Comparison of ENCODE assay signal across 28 mouse cellular contexts in the genomic region with DNA sequence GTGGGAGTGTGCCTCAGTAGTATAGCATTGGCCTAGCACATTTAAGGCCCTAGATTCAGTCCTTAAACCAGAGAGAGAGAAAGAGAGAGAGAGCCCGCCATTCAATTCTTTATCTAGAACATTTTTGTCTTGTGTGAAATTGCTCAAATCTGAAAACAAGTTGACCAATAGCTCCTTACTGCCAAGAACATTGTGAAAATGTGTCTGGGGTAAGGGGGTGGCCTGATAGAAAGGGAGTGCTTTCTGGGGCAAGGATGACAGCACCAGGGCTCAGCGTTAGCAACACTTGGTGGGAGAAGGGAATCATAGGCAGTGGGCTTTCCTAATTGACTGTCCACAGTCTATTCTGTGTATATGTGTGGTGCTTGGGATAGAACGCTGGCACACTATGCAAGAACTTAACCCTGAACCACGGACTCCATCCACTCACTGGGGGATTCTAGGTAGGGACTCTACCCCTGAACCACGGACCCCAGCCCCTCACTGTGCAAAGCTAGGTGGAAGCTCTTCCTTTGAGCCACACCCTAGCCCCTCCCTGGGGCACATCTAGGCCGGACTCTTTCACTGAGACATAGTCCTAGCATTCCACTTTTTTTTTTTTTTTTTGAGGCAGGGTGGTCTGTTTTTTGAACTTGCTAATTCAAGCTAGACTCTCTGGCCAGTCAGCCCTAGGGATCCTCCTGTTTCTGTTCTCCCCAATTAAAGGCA. TPM values are rescaled to one million over a fixed set of nuclear protein-coding genes. Genes with fewer than 3 reads are reported as not detected.
DNase-seq lines count a peak whose midpoint lies in the region; ATAC-seq and TF ChIP-seq lines count a peak whose summit lies in the region.
"Had no signal": no experiment of that assay in that cellular context is flagged by ENCODE, and none has a peak within 500 bp of the region (broad histone marks: within the 10 kb centered on the region; RNA-seq: fewer than 3 reads in every experiment).

No protein-coding gene starts in this region.

- no peaks in the 10 kb centered on the region for H3K27me3 ChIP-seq in kidney, embryonic 15.5 days
- H3K27me3 ChIP-seq: heart, embryonic 12.5 days; intestine, embryonic 15.5 days; limb, embryonic 15.5 days; midbrain, embryonic 15.5 days had no signal

- no peak overlapping the region for H3K4me2 ChIP-seq in kidney, embryonic 15.5 days
- H3K4me2 ChIP-seq: heart, embryonic 12.5 days; intestine, embryonic 15.5 days; limb, embryonic 15.5 days; lung, embryonic 14.5 days; midbrain, embryonic 15.5 days had no signal

- 0 out of 2 replicates have a peak, but pooled peaks have one; percentile 58 for ATAC-seq in kidney, embryonic 15.5 days (replicated peaks; ENCODE audit: low FRiP score)
- 0 out of 2 replicates have a peak, but pooled peaks have one; percentile 13 for ATAC-seq in megakaryocyte progenitor cell, adult 5-6 weeks (replicated peaks; ENCODE audit: poor library complexity)
- no peak for ATAC-seq in erythroblast, adult 5-6 weeks (replicated peaks; ENCODE audit: low FRiP score, poor library complexity, severe bottlenecking)
- ATAC-seq: activated CD4-positive, CD25-positive, alpha-beta regulatory T cell, adult 4 months; forebrain, postnatal 0 days; hindbrain, embryonic 16.5 days; midbrain, embryonic 15.5 days had no signal

- DNase-seq in kidney, adult 8-10 months, result no peak
- DNase-seq in lung, postnatal 10 days, result peak; percentile 21
- no peak for DNase-seq in lung, postnatal 4 days
- DNase-seq: cerebellum, adult 9-10 months; forebrain, postnatal 0 days; gastrocnemius, postnatal 14 days; heart, adult 18-20 months; heart, postnatal 10 days; kidney, postnatal 10 days; left cerebral cortex, postnatal 4 days; lung, embryonic 14.5 days; thymus, postnatal 25 days had no signal

- H3K4me3 ChIP-seq in kidney, embryonic 15.5 days (replicated peaks), result no peak overlapping the region
- H3K4me3 ChIP-seq in bone marrow, adult 2 months (replicated peaks; ENCODE audit: control insufficient read depth, low read depth, low read length), result no peak overlapping the region
- H3K4me3 ChIP-seq: forebrain, embryonic 10.5 days; heart, embryonic 12.5 days; hindbrain, embryonic 10.5 days; intestine, embryonic 15.5 days; limb, embryonic 15.5 days; midbrain, embryonic 15.5 days; myocyte had no signal

- H3K27ac ChIP-seq in kidney, embryonic 15.5 days, result 0 out of 2 replicates have a peak overlapping the region, but pooled peaks have one; percentile 7
- peak overlapping the region; percentile 84 for H3K27ac ChIP-seq in bone marrow, adult 2 months (ENCODE audit: control insufficient read depth, insufficient read depth, low read depth, low read length, poor library complexity)
- H3K27ac ChIP-seq: forebrain, embryonic 10.5 days; hindbrain, embryonic 10.5 days; intestine, embryonic 15.5 days; limb, embryonic 15.5 days; midbrain, embryonic 15.5 days had no signal

- H3K4me1 ChIP-seq in kidney, embryonic 15.5 days, result peaks cover 13% of the 10 kb centered on the region; the same call in 1 of the 2 replicates
- H3K4me1 ChIP-seq in bone marrow, adult 2 months (ENCODE audit: control insufficient read depth, insufficient read depth, low read length), result peaks cover 1% of the 10 kb centered on the region; the same call in 1 of the 2 replicates
- H3K4me1 ChIP-seq: forebrain, embryonic 10.5 days; heart, embryonic 12.5 days; intestine, embryonic 15.5 days; limb, embryonic 15.5 days; midbrain, embryonic 15.5 days had no signal

- H3K9me3 ChIP-seq in kidney, embryonic 15.5 days (replicated peaks), result no peaks in the 10 kb centered on the region
- H3K9me3 ChIP-seq: forebrain, embryonic 10.5 days; heart, embryonic 12.5 days; hindbrain, embryonic 10.5 days; intestine, embryonic 15.5 days; limb, embryonic 15.5 days; midbrain, embryonic 15.5 days had no signal

- no peaks in the 10 kb centered on the region for H3K36me3 ChIP-seq in kidney, embryonic 15.5 days
- H3K36me3 ChIP-seq: forebrain, embryonic 10.5 days; hindbrain, embryonic 10.5 days; intestine, embryonic 15.5 days; limb, embryonic 15.5 days; midbrain, embryonic 15.5 days had no signal

- no peak overlapping the region for H3K9ac ChIP-seq in kidney, embryonic 15.5 days
- H3K9ac ChIP-seq: forebrain, postnatal 0 days; heart, embryonic 12.5 days; intestine, embryonic 15.5 days; limb, embryonic 15.5 days; lung, embryonic 14.5 days; midbrain, embryonic 15.5 days had no signal

- WGBS in kidney, embryonic 15.5 days, result 79% methylated on average over 6 of the region's 6 CpGs
- WGBS in bone marrow, adult 2 months, result 51% methylated on average over 6 of the region's 6 CpGs

- no peak for TF ChIP-seq CTCF in bone marrow, adult 2 months (IDR thresholded peaks at IDR 0.05; ENCODE audit: control insufficient read depth, insufficient read depth, low read length)

- TF ChIP-seq POLR2A in bone marrow, adult 2 months (IDR thresholded peaks at IDR 0.05; ENCODE audit: borderline replicate concordance, control insufficient read depth, low read depth, low read length), result no peak

RNA-seq across cellular contexts. Expression of a gene that starts 8.6 kb away (rescaled TPM):
- 0.66 TPM in 1 of 2 replicates, not detected in the other for polyA plus RNA-seq in kidney, embryonic 15.5 days (2015; fragmentation: Nextera tagmentation; extraction: Ambion mirVana)
- polyA plus RNA-seq in bone marrow, adult 2 months (2011; ENCODE audit: insufficient read depth, insufficient read length, low replicate concordance, missing spikeins), result 3.0 TPM in 1 of 2 replicates, not detected in the other
- total RNA-seq in megakaryocyte progenitor cell, adult 5-6 weeks (2015), result 0.56 TPM in 1 of 2 replicates, not detected in the other
- total RNA-seq in megakaryocyte progenitor cell, adult 5-6 weeks (2017), result not detected in 2 replicates
- not detected in 2 replicates for total RNA-seq in erythroblast, adult 5-6 weeks (2015; ENCODE audit: low replicate concordance)
- not detected in 2 replicates for total RNA-seq in erythroblast, adult 5-6 weeks (2017; ENCODE audit: low replicate concordance)
- polyA plus RNA-seq: activated CD4-positive, CD25-positive, alpha-beta regulatory T cell, adult 4 months; heart, embryonic 12.5 days; intestine, embryonic 15.5 days; limb, embryonic 15.5 days; lung, embryonic 14.5 days; myocyte; stomach, embryonic 14.5 days had no signal

RNA-seq across cellular contexts. Expression of a gene that starts 16.2 kb away (rescaled TPM):
- polyA plus RNA-seq in kidney, embryonic 15.5 days (2015; fragmentation: Nextera tagmentation; extraction: Ambion mirVana), result 78.5 and 85.3 TPM in 2 replicates
- polyA plus RNA-seq in bone marrow, adult 2 months (2011; ENCODE audit: insufficient read depth, insufficient read length, low replicate concordance, missing spikeins), result 229 and 373 TPM in 2 replicates
- 113 and 143 TPM in 2 replicates for total RNA-seq in megakaryocyte progenitor cell, adult 5-6 weeks (2015)
- 93.7 and 166 TPM in 2 replicates for total RNA-seq in megakaryocyte progenitor cell, adult 5-6 weeks (2017)
- total RNA-seq in erythroblast, adult 5-6 weeks (2015; ENCODE audit: low replicate concordance), result 44.7 and 49.2 TPM in 2 replicates
- total RNA-seq in erythroblast, adult 5-6 weeks (2017; ENCODE audit: low replicate concordance), result 43.8 and 74.6 TPM in 2 replicates

RNA-seq across cellular contexts. Expression of a gene that starts 18.6 kb away (rescaled TPM):
- polyA plus RNA-seq in kidney, embryonic 15.5 days (2015; fragmentation: Nextera tagmentation; extraction: Ambion mirVana), result 0.32 and 0.57 TPM in 2 replicates
- polyA plus RNA-seq in bone marrow, adult 2 months (2011; ENCODE audit: insufficient read depth, insufficient read length, low replicate concordance, missing spikeins), result 38.3 and 142 TPM in 2 replicates
- total RNA-seq in megakaryocyte progenitor cell, adult 5-6 weeks (2015), result 21.5 and 30.3 TPM in 2 replicates
- 16.0 TPM in 2 replicates for total RNA-seq in megakaryocyte progenitor cell, adult 5-6 weeks (2017)
- total RNA-seq in erythroblast, adult 5-6 weeks (2015; ENCODE audit: low replicate concordance), result 64.0 and 64.8 TPM in 2 replicates
- 29.6 and 32.8 TPM in 2 replicates for total RNA-seq in erythroblast, adult 5-6 weeks (2017; ENCODE audit: low replicate concordance)
- total RNA-seq: gastrocnemius, postnatal 14 days had no signal
- polyA plus RNA-seq: heart, embryonic 12.5 days; myocyte had no signal

RNA-seq across cellular contexts. Expression of a gene that starts 21.6 kb away (rescaled TPM):
- 0.34 and 0.48 TPM in 2 replicates for polyA plus RNA-seq in kidney, embryonic 15.5 days (2015; fragmentation: Nextera tagmentation; extraction: Ambion mirVana)
- polyA plus RNA-seq in bone marrow, adult 2 months (2011; ENCODE audit: insufficient read depth, insufficient read length, low replicate concordance, missing spikeins), result not detected in 2 replicates
- not detected in 2 replicates for total RNA-seq in megakaryocyte progenitor cell, adult 5-6 weeks (2015)
- total RNA-seq in megakaryocyte progenitor cell, adult 5-6 weeks (2017), result not detected in 2 replicates
- total RNA-seq in erythroblast, adult 5-6 weeks (2015; ENCODE audit: low replicate concordance), result not detected in 2 replicates
- total RNA-seq in erythroblast, adult 5-6 weeks (2017; ENCODE audit: low replicate concordance), result not detected in 2 replicates
- total RNA-seq: forebrain, postnatal 0 days; heart, adult 18-20 months; heart, postnatal 10 days; left cerebral cortex, adult 8-10 months had no signal
- polyA plus RNA-seq: activated CD4-positive, CD25-positive, alpha-beta regulatory T cell, adult 4 months; forebrain, postnatal 0 days; heart, embryonic 12.5 days; hindbrain, embryonic 10.5 days; lung, embryonic 14.5 days; spleen, adult 2 months had no signal

RNA-seq across cellular contexts. Expression of a gene that starts 25.2 kb away (rescaled TPM):
- 12.4 and 12.6 TPM in 2 replicates for polyA plus RNA-seq in kidney, embryonic 15.5 days (2015; fragmentation: Nextera tagmentation; extraction: Ambion mirVana)
- polyA plus RNA-seq in bone marrow, adult 2 months (2011; ENCODE audit: insufficient read depth, insufficient read length, low replicate concordance, missing spikeins), result 10.9 TPM in 1 of 2 replicates, not detected in the other
- total RNA-seq in megakaryocyte progenitor cell, adult 5-6 weeks (2015), result 22.6 and 25.4 TPM in 2 replicates
- total RNA-seq in megakaryocyte progenitor cell, adult 5-6 weeks (2017), result 10.5 and 15.2 TPM in 2 replicates
- 4.4 TPM in 1 of 2 replicates, not detected in the other for total RNA-seq in erythroblast, adult 5-6 weeks (2015; ENCODE audit: low replicate concordance)
- total RNA-seq in erythroblast, adult 5-6 weeks (2017; ENCODE audit: low replicate concordance), result 2.8 and 5.6 TPM in 2 replicates
- polyA plus RNA-seq: activated CD4-positive, CD25-positive, alpha-beta regulatory T cell, adult 4 months had no signal
